Mouse (Mus musculus) monocyte, adult 59 days (primary cell): ENCODE measurements around the gene Hgd. TPM values are rescaled to one million over a fixed set of nuclear protein-coding genes. Genes with fewer than 3 reads are reported as not detected.

Source experiments
- total RNA-seq, 2 experiments: library from RNA; stranded (reverse); gene quantifications; one replicate each; pipeline ENCODE4 v1.2.4; 2023

The Hgd gene
- under 1 TPM in 1 of 2 experiments, not detected in 1; 0.67 TPM for total RNA-seq

GRCm38 (mm10) chr16:37579994-37580393 lies at the start of gene Hgd:
Gene Hgd (plus strand): TSS chr16:37580153.

DNA sequence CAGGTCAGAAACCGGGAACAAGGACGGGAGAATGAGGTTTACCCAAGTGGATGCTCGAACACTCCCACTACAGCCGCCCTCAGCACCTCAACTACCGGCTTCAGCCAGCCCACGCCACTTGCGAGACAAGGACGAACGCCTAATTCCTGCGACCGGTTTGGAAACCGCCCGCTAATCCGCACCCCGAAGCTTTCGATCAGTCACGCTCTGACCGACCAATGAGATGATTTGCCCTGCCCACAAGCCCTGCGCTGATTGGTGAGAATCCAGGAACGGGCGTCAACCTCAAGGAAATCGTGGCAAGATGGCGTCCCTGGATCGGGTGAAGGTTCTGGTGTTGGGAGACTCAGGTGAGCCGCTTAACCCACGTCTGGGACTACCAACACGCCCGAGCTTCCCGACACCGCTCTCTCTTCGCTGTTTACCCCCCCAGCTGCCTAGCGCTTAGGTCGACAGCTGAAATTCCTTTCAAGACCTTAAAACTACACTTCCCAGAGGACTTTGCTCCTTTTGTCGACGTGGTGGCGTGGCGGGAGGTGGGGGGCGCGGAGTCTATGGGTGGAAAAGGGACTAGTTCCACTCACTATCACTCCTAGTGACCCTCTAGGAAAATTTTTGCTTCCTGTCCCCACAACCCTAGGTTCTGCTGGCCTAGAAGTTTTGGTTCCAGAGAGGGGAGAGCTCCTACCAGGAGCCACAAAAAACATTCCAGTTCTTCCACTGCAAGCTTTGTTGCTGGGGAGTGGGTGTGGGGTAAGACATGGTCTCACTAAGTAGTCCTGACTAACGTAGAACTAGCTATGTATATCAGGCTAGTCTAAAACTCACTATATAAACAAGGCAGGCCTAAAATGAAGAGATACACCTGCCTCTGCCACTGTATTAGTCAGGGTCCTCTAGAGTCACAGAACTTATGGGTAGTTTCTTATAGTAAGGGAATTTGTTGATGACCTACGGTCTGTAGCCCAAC lies 40.1 kb upstream of the Hgd start, which contains the start of the genes Gtf2e1 and Rabl3:
Gtf2e1 (minus strand) TSS at position 179 of the 970 bp plus-strand sequence.
Rabl3 (plus strand) TSS at position 275 of the 970 bp plus-strand sequence.

DNA sequence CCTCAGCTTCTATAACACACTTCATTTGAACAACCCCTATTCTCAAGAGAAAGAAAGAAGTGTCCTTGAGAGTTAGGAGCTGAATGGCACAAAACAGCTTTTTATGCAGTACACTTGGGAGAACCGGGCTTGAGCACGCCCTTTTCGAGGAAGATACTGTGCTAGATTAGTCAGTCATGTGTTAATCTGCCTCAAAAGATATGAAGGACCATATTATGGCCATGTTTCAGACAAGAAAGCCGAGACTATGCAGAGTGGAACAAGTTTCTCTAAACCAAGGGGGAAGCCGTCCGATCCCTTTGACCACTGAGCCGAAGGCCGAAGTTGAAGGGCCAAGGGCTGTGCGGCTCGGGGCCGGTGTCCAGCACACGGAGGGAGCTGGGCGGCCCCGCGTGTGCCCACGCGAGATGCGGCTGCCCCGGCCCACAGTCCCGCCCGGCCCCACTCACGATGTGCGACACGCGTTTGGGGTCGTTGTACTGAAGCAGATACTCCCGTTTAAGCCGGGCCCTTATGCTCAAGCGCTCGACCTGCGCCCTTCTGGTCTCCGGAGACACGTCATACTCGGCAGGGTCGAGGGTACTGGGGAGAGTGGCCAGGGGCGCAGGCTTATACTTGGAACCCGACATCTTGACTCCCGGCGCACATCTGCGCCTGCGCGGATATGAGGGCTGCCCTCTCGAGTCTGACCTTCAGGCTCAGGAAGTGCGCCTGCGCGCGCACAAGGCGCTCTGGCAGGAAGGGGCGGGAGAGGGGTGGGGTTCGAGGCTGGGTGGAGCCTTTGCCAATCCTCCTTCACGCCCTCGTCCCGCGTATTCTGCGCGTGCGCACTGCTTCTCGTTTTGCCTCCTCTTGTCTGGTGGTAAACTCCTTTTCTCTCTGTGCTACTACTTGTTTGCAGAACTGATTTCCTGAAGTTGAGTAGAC lies 74.0 kb downstream of the Hgd start, which contains the start of gene Ndufb4:
Ndufb4 (minus strand) TSS at position 723 of the 927 bp plus-strand sequence.

Other genes starting within 250 kb of the Hgd start
- not detected for gene Stxbp5l, start 195.2 kb upstream of the Hgd start, total RNA-seq
- 10 to 100 TPM in 1 of 2 experiments, 1 to 10 TPM in 1; 9.7 to 10.5 TPM for gene Gtf2e1, start 40.4 kb upstream of the Hgd start, total RNA-seq
- gene Rabl3, start 40.3 kb upstream of the Hgd start, total RNA-seq: 1 to 10 TPM; 6.3 to 9.5 TPM
- gene Ndufb4, start 74.3 kb downstream of the Hgd start, total RNA-seq: 10 to 100 TPM; 26.8 to 32.6 TPM
- under 1 TPM in 1 of 2 experiments, not detected in 1; 0.47 TPM for gene Fstl1, start 196.7 kb downstream of the Hgd start, total RNA-seq